Mouse (Mus musculus): ENCODE results near the gene Pld2.

DNA sequence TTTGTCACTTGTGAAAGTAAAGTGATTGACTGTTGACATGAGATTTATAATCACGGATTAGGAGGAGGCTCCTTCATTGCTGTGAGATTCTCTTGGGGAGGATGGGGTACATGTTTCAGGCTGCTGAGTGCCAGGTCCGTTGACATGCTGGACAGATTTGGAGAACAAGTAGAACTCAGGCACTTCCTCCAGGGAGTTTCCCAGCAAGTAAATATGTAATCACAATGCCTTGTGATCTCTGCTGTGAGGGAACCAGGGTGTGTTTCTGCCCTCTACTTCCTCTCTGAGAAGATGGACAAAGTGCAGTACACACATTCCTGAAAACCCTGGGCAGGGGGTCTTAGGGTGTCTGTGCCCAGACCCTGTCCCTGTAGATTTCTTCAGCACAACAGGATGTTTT lies 55.8 kb downstream of the Pld2 start:
- no peak for TF ChIP-seq POLR2A (IDR thresholded peaks at IDR 0.05; ENCODE audit: low read depth, low read length)
- TF ChIP-seq CTCF (IDR thresholded peaks at IDR 0.05; ENCODE audit: borderline replicate concordance, insufficient read depth, low read length): no peak

Data from embryonic fibroblast, embryonic 13.5 days (primary cell).